Mouse (Mus musculus) left cerebral cortex, postnatal 10 days (tissue): Measurements from ENCODE around the gene Cdhr5. TPM values are rescaled to one million over a fixed set of nuclear protein-coding genes. Genes with fewer than 3 reads are reported as not detected.

Experiments
- DNase-seq, 2 experiments: peaks; one replicate each; pipeline ENCODE4 v3.0.0; 2021 to 2022; ENCODE audit warnings: low spot score in 2 of 2, mixed read lengths in 1 of 2; ENCODE audit errors: extremely low spot score in 1 of 2
- intact Hi-C: fragments of 180-260 bp; cut with DNase I; formaldehyde crosslinking; loops from one replicate; pipeline ENCODE4 v1.15.1; 2025
- total RNA-seq, 2 experiments: library from RNA; stranded (reverse); gene quantifications; 2 replicates each; pipeline ENCODE4 v1.2.3; 2021

Cdhr5 gene
- total RNA-seq, result not detected

DNA sequence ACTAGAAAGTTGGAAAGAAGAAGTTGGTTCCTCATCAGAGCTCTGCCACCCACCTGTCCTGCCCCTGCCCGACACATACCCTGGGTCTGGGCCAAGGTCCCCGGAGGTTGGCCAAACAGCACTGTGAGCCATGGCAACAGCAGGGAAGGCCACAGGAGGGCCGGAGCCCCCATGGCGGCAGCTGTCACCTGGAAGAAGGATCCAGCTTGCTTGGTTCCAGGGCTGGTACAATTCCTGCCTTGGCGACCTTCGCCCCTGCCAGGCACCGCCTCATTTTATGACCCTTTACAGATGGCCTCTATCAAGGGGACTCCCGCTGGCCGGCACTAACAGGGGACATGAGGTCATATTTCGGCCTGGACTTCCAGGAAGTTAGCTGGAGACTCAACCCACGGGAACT, at the start of gene Cdhr5:
TSS of gene Cdhr5 (minus strand) at position 241 of the 400 bp plus-strand sequence.
- no peak for DNase-seq
- intact Hi-C loops, result no loop called here

GRCm38 (mm10) chr7:141324686-141325085, 48.1 kb upstream of the Cdhr5 start:
- no peak for DNase-seq
- intact Hi-C loops, result no loop called here

DNA sequence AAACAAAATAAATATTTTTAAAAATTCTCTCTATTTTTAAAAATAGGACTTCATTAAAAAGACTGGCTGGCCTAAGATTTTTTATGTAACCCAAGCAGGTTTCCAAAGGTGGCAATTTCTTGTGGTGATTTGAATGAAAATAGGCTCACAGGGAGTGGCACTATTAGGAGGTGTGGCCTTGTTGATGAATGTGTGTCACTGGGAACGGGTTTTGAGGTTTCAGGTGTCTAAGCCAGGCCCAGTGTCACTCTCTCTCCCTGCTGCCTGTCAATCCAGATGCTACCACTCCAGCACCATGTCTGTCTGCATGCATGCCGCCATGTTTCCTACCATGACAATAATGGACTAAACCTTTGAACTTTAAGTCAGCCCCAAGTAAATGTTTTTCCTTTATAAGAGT, 42.9 kb upstream of the Cdhr5 start:
- intact Hi-C loops, result no loop called here
- no peak for DNase-seq

DNA sequence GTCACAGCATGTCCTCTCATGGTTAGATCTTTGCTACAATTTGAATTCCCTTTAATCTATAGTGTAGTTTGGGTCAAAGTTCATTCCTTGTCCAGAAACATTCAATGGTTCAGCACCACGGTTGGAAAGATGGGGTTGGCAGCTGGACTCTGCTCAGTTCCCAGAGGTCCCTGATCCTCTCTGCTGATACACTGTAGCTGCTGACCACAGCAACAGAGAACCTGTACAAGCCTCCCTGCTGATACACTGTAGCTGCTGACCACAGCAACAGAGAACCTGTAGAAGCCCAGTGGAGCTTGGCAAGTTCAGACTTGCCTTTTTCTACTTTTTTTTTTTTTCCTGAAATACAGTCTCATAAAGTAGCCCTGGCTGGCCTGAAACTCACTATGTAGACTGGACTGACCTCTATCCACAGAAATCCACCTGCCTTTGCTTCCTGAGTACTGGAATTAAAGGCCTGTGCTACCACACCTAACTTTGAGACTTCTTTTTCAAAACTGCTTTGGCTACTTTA, 41.1 kb upstream of the Cdhr5 start:
- intact Hi-C loops, result no loop called here
- DNase-seq, result no peak

DNA sequence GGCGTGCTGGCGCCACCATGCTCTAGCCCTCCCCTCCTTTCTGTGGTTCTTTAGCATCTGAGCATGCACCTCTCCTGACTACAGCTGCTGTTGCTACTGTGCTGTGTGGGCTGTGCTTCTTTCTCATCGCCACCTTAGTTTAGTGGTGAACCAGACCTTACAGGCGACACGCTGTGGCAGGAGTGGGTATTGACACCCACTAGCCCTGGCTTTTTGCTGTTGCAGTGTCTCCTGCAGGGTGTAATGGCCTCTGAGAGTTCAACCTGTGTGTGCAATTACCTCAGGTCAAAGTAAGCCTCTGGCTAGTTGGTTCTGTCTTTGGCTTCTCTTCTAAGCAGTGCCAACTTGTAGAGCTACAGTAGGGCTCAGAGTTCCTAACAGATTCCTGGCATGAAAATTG, 39.4 kb upstream of the Cdhr5 start:
- peak in 1 of 2 experiments; percentile 34 for DNase-seq
- intact Hi-C loops, result no loop called here

GRCm38 (mm10) chr7:141315076-141315475, 38.5 kb upstream of the Cdhr5 start:
- intact Hi-C loops, result no loop called here
- peak in 1 of 2 experiments; percentile 38 for DNase-seq

- no peak for DNase-seq
- intact Hi-C loops, result no loop called here
These were observed 37.8 kb upstream of the Cdhr5 start for GRCm38 (mm10) chr7:141314416-141314815.

- no peak for DNase-seq
- intact Hi-C loops, result loop anchor here (5.0 kb wide), 1 partner anchor 57 kb away; no protein-coding TSS in a partner anchor
These were observed 28.0 kb upstream of the Cdhr5 start for GRCm38 (mm10) chr7:141304537-141304936.

DNA sequence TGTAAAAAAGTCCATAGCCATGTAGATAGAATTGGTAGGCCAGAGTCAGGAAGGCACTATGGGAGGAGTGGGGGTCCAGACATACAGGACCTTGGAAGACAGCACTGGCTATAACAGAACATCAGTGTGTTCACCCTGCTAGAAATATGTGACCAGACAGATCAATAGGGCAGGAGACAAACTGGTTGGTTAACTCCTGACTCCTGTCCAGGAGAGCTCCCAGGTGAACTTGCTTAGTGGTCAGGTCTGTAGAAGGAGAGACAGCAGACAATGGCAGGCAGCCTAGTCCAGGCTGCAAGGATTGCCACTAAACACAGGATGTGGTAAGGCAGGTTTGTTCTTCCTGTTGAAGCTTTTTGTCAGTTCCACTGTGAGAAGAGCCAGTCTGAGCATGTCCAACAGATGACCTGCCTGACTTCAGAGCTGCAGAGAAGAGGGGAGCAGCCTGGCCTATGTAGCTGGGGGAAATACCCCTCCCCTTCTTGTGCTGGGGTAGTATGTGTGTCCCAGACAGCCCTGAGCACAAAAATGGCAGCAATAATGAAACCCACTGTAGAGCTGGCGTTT, 26.2 kb upstream of the Cdhr5 start:
- intact Hi-C loops, result loop anchor here (5.0 kb wide), 1 partner anchor 55 kb away; no protein-coding TSS in a partner anchor
- no peak for DNase-seq

- intact Hi-C loops, result loop anchor here (5.0 kb wide), 1 partner anchor 54 kb away; no protein-coding TSS in a partner anchor
- no peak for DNase-seq
These were observed 24.8 kb upstream of the Cdhr5 start for GRCm38 (mm10) chr7:141301386-141301785.

GRCm38 (mm10) chr7:141299175-141299574, 22.6 kb upstream of the Cdhr5 start:
- peak in 1 of 2 experiments; percentile 9 for DNase-seq
- intact Hi-C loops, result no loop called here

- no peak for DNase-seq
- intact Hi-C loops, result no loop called here
These were observed 21.5 kb upstream of the Cdhr5 start for GRCm38 (mm10) chr7:141297926-141298650.

GRCm38 (mm10) chr7:141294479-141294878, 17.9 kb upstream of the Cdhr5 start:
- no peak for DNase-seq
- intact Hi-C loops, result no loop called here

DNA sequence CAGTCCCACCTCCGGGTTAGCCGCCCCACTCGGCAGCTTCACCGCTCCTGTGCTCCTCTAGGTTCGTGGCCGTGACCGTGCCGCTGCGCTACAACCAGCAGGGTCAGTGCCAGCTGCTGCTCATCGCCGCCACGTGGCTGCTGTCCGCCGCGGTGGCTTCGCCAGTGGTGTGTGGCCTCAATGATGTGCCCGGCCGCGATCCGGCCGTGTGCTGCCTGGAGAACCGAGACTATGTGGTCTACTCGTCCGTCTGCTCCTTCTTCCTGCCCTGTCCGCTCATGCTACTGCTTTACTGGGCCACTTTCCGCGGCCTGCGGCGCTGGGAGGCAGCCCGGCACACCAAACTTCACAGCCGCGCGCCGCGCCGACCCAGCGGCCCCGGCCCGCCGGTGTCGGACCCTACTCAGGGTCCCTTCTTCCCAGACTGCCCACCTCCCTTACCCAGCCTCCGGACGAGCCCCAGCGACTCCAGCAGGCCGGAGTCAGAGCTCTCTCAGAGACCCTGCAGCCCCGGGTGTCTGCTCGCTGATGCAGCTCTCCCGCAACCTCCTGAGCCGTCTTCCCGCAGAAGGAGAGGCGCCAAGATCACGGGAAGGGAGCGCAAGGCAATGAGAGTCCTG, 17.4 kb upstream of the Cdhr5 start:
- peak in 1 of 2 experiments; percentile 50 for DNase-seq
- intact Hi-C loops, result no loop called here

DNA sequence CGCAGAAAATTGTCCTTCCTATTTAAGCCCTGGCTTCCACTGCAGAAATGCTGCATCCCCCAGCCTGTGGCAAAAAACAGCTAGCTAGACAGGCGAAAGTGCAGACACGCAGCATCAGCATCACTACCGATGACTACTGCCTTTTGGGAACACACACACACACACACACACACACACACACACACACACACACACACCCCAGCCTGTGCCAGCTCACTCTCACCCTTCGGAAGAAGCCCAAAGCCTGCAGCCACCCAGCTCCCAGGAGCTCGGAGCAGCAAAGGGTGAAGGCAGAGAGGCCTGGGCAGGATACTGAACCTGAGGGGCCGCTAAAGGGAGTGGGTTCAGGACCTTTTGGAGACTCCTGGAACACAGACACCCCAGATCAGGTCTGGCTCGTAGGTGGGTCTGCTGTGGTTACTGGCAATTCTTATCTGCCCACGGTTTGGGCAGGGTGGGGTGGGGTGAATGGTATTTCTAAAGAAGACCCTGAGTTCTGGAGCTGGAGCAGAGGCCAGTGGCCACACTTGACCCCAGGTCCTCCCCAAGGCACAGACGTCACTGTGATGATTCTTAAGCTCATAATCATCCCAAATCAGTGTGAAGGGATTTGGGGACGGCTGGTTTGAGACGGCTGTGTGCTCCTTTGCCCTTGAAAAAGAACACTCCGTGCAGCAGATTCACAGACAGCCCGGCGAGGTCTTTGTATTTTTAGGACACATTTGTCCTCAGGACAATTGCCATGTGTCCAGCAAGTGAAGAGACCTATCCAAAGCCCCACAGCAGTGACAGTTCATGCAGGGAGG, 16.2 kb upstream of the Cdhr5 start:
- intact Hi-C loops, result no loop called here
- DNase-seq, result no peak

GRCm38 (mm10) chr7:141291921-141292582, 15.5 kb upstream of the Cdhr5 start, which contains the start of gene Drd4:
Drd4 (plus strand) TSS chr7:141292006.
- DNase-seq, result peak in 1 of 2 experiments; percentile 44
- intact Hi-C loops, result no loop called here

- no peak for DNase-seq
- intact Hi-C loops, result no loop called here
These were observed 11.5 kb upstream of the Cdhr5 start for GRCm38 (mm10) chr7:141288042-141288441.

DNA sequence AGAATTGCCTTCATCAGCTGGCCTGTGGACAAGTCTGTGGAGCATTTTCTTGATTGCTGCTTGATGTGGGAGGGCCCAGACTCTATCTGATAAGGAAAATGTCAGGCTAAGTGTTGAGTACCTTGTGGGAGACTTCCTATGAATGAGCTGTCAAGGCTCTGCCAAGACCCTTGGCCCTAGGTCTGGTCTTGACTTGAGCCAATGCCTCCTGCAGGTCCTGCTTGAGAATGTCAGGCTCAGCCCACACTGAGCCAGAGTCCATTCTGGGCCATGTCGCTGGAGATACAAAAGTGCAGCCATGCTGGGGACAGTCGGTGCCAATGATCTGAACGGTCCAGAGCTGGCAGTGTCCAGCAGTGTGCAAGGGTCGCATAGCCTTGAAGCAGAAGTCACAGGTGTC, 6.2 kb upstream of the Cdhr5 start:
- DNase-seq, result no peak
- intact Hi-C loops, result no loop called here
